Mouse (Mus musculus) megakaryocyte-erythroid progenitor cell, adult 5-6 weeks (primary cell): ENCODE measurements around the gene Cdkn1b. TPM values are rescaled to one million over a fixed set of nuclear protein-coding genes. Genes with fewer than 3 reads are reported as not detected.

Experiments used
- ATAC-seq: replicated peaks from 2 replicates; pipeline ENCODE4 v1.8.0; 2016; ENCODE audit warnings: mild to moderate bottlenecking, inconsistent platforms; ENCODE audit not compliant: severe bottlenecking, poor library complexity, low FRiP score, low TSS enrichment
- total RNA-seq, 2 experiments: library from RNA; stranded (forward) in 1 of 2; stranded (reverse) in 1 of 2; fragments of 200-1000, 215-1000 nt in 1 of 2; fragments of >200 nt in 1 of 2; fragmentation: Nextera tagmentation in 1 of 2; gene quantifications; 2 replicates each; pipeline ENCODE4 v1.2.3; 2014 to 2017

Gene Cdkn1b
- total RNA-seq, 2 experiments from 2014 or later = 17.2 to 34.9 TPM

DNA sequence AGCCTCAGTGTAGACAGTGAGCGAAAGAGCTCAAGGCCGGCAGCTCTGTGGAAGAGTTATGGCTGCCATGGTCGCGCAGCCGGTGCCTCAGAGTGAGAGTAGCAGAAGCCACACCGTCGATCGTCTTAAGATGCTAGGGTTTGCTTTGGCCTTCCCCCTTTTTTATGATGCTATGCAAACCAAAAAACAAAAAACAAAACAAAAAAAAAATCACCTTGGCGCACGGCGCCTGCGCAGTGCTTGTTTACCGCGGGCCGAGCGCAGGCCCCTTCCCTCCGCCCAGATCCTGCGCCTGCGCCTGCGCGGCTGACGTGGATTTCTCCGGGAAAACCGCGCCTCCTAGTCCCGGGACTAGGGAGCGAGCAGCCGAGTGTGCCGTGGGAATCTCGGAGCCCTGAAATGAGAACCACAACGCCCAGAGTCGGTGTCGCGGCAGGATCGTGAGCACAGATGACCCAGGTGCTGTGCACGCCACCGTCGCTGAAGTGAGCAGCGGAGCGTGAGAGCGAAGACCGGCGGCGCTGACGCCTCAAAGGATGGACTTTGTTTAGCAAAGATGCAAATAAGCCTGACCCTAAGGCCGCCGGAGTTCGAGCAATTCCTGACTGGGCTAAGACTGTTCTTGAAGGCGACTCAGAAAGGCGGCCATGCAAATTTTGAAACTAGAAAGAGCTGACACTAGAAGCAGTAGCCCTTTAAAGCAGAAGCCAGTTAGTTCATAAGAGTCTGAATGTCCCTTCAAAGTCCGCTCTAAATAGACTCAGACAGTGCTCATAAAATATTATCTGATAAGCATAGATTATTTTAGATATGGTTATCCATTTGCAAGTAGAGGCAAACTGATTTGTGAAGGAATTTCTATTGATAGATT is 21.9 kb upstream of the Cdkn1b start, which contains the start of gene Gpr19:
Gene Gpr19, minus strand, starts transcription at position 484 of the 871 bp plus-strand sequence.
- peak; percentile 66 for ATAC-seq

DNA sequence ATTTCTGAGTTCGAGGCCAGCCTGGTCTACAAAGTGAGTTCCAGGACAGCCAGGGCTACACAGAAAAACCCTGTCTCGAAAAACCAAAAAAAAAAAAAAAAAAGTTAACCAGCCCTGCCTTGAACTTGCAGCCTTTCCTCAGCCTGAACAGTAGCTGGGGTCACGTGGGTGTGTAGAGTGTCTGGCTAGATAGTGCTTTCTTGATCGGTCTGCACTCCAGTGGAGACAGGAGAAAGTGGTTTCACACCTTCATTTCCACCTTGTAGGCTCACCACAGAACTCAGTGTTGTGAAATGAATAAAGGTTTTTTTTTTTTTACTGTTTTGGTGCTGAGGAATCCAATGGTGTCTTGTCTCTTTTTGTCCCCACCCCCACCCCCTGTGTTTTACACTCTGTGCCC is 16.8 kb upstream of the Cdkn1b start:
- ATAC-seq = no peak

DNA sequence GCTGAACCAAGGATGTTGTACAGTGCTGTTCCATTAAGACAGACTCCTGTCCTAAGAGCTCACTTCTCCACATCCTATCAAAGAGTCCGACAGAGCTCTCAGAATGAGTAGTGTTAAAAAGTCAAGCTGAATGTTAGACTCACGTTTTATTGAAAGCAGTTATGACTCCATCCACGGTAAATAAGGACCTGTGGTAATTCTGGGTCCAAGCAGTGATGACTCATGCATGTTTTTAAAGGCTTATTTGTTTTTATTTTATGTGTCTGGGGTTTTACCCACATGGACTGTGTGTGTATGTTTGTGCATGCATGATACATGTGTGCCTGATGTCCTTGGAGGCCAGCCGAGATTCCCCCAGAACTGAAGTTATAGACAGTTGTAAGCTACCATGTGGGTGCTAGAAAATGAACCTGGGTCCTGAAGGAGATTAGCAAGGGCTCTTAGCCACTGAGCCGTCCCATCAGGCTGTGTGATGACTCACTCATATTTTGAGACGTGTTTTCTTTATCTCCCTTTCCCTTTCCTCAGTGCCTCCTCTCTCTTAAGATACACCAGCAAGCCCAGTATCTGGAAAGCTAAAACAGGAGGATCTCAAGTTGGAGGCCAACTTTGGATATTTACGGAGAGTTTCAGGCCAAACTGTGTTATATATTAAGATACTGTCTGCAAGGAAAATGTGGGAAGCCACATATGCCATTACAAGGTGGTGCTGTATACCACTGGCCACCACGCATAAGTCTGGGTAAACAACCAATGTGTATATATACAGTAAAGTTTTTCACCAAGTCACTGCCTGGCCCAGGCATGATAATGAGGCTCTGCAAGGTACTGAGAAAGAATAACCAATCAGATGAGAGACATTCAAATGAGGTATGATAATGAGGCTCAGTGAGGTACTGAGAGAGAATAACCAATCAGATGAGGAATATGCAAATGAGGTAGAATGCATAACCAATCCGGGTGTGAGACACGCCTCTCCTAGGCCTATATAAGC is 16.0 kb upstream of the Cdkn1b start:
- ATAC-seq = peak; percentile 48

DNA sequence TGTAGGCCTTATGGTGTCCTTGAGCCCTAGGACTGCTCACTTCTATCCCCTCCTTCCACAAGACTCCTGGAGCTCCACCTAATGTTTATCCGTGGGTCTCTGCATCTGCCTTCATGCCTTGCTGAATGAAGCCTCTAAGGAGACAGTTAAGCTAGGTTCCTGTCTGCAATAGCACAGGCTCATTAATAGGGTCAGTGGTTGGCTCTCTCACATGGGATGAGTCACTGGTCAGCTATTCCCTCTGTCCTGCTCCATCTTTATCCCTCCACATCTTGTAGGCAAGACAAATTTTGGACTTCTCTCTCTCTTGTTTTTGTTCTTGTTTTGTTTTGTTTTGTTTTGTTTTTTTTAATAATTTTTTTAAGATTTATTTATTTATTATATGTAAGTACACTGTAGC is 14.4 kb upstream of the Cdkn1b start:
- no peak for ATAC-seq

DNA sequence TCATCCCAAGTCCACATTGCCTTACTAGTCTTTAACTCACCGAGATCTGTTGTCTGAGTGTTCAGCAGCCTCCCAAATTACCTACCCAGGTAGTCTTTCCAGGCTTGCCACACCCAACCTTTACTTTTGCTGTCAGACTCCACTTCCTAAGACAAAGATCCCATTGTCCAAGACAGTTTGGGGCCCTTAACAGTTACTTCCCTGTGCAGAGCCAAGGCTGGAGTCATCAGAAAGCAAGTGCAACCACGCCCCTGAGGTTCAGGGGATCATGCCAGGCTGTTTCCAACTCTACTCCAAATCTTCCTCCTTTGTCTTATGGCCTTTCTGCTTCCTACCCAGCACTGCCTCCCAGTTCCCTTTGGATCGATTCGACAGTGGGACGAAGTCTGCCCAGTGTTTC is 5.7 kb upstream of the Cdkn1b start:
- no peak for ATAC-seq

DNA sequence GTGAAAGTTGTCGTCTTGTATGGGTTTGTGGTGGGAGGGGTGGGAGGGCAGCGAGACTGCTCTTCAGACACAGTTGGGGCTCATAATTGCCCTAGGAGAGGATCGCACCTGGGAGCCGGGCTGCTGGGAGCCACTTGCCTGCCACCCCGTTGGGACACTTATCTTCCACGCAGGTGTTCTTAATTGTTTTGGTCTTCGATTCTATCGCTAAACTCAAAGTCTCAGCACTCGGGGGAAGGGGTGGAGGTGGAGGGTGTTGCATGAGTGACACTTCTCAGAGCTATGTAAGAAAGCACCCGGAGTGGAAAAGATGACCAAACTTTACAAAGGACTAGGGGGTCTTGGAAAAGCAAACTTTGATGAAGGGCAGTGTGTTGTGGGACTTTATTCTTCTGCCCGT is 3.6 kb upstream of the Cdkn1b start:
- ATAC-seq = no peak

DNA sequence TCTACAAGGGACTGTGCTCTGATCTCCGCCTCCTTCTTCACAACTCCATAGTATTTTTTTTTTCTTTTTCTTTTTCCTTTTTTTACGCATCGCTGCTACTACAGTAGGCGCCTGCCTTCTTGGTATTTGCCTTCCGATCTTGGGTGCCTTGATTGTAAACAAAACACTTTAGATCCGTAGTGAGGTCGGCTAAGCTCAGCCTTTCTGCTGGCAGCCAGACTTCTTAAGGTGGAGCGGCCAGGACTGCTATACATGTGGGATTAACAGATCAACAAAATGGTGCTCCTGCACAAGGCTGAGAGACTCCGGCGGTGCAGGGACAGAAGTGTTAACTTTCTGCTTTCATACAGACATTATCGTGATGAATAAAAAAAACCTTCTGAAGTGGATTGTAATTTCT is 3.1 kb upstream of the Cdkn1b start:
- peak; percentile 33 for ATAC-seq

DNA sequence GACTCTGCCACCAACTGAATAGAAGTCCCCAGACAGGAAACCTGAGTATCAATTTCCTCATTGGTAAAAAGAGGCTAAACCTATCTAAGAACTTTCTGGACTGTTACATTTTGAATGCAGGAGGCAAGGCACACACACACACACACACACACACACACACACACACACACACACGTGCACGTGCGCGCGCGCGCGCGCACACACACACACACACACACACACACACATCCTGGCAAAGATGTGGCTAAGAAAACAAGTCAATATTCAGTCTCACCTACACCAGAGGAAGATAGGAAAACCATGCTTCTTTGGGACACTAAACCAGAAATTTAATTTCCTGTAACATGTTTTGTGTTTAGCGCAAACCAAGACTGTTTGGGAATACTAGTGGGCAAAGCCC is 1.4 kb upstream of the Cdkn1b start:
- no peak for ATAC-seq

DNA sequence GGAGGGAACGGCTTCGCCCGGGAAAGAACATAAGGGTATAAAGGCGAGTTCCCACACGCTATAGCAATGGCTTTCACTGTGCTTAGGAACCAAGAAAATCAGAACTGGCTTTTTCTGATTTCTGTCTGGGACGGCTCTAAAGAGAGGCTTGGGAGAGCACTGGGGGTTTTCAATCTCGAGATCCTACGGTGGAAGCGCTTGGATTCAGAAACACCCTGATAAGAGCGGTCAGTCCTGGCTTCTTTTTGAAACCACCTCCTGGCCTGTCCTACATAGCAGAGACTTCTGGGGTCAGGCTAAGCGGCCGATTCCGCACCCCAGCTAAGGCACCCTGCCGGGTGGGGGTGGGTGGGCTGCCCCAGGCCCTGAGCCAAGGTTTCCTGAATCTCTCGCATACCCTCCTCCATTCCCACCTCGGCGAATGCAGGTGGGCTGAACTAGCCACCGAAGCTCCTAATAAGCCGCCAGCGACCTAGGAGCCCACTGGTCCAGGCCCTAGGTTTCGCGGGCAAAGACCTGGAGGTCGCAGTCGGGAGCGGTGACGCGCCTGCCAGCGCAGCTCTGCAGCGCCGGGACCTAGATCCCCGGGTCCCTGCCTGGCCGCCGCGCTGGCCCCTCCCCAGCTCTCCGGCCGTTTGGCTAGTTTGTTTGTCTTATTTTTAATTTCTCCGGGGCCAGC is 551 bp upstream of the Cdkn1b start:
- no peak; the same call in 1 of the 2 replicates for ATAC-seq

DNA sequence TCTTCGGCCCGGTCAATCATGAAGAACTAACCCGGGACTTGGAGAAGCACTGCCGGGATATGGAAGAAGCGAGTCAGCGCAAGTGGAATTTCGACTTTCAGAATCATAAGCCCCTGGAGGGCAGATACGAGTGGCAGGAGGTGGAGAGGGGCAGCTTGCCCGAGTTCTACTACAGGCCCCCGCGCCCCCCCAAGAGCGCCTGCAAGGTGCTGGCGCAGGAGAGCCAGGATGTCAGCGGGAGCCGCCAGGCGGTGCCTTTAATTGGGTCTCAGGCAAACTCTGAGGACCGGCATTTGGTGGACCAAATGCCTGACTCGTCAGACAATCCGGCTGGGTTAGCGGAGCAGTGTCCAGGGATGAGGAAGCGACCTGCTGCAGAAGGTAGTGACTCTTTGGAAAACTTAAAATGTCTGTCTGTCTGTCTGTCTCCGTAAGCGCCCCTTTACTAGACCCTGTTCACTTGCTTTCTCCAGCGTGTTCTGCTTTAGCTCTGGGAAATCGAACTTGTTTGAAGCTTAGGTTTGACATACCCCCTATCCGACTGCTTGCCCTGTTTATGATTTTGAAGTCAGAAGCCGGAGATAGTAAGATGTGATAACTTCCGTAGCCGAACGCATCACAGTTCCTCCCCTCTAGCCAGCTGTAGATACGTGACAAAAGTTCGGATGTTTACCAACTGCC is 953 bp downstream of the Cdkn1b start:
- peak; percentile 21 for ATAC-seq

DNA sequence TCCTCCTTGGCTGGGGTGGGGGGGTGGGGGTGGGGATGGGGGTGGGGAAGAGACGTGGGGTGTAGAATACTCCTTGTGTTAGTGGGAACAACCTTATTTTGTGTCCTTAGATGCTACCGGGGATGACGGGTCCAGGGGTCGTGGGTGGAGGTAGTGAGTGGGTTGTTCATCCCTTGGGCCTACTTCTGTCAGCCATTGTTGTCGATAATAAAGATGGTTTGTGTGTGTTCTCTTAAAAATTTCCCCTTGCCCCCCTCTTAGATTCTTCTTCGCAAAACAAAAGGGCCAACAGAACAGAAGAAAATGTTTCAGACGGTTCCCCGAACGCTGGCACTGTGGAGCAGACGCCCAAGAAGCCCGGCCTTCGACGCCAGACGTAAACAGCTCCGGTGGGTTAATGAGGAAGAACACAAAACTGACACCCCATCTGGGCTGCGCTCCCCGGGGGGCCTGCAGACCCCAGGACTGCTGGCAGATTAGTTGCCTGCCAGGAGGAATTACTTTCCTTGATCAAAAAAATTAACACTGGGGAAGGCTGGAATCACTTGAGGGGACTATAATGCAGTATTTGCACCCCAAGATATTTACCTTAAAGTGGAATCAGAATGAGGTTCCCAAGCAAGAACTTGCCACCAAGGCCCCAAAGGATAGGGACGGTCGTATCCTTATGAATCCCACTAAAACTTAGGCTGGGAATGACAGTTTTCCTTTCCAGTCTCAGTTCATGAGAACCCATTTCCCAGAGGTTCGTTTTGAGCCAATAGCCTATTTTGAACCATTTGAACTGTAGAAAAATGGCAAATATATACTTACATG is 1.7 kb downstream of the Cdkn1b start:
- ATAC-seq = no peak

DNA sequence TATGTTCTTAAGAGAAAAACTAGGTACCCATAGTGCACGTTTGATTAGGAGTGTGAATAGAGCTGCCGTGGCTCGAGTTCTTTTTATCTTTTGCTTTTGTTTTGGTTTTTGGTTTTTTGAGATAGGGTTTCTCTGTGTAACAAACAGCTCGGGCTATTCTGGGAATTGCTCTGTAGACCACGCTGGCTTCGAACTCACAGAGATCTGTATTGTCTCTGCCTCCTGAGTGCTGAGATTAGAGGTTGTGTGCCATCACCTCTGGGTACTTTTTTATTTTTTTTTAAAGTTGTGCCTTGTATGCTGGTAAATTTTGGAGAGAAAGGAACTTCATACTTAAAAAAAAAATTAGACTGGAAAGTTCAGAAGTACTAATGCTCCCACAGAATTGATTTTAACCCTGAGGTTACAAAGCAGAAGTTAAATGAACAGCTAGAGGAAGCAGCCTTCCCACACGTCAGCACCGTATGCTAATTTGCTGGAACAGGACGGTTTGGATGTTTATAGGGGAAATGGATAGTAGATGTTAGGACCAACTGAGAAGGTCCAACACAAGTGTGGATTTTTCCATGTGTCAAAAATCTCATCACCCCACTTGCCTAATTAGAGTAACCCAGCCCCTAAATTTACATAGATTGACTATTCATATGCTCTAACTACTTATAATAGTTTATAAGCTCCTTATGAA is 2.5 kb downstream of the Cdkn1b start:
- no peak for ATAC-seq

DNA sequence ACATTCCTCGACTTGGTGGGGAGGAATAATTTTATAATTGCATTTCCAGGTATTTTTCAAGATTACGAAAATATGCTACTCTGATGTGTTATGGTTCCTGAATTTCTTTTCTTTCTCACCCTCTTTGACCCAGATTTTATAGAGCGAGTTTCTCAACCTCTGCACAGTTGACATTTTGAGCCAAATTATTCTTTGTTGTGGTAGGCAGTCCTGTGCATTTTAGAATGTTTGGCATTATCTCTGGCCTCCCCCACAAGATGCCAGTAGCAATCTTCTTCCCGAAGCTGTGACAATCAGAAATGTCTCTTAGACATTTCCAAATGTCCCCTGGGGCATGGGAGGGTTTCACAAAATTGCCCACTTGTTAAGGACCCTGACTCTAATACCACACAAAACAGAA is 3.5 kb downstream of the Cdkn1b start:
- no peak for ATAC-seq

DNA sequence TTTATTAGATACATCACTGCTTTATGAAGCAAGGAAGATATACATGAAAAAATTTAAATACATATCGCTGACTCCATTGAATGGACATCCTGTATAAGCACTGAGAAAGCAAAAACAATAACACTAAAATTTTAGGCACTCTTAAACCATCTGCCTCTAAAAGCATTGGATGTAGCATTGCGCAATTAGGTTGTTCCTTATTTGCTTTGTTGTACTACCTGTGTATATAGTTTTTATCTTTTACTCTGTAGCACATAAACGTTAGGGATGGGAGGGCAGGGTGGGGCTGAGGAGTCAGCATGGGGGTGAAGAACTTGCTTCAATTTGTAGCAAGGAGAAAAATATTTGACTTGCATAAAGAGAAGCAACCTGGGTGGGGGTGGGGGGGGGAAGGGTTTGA is 4.1 kb downstream of the Cdkn1b start:
- no peak for ATAC-seq

DNA sequence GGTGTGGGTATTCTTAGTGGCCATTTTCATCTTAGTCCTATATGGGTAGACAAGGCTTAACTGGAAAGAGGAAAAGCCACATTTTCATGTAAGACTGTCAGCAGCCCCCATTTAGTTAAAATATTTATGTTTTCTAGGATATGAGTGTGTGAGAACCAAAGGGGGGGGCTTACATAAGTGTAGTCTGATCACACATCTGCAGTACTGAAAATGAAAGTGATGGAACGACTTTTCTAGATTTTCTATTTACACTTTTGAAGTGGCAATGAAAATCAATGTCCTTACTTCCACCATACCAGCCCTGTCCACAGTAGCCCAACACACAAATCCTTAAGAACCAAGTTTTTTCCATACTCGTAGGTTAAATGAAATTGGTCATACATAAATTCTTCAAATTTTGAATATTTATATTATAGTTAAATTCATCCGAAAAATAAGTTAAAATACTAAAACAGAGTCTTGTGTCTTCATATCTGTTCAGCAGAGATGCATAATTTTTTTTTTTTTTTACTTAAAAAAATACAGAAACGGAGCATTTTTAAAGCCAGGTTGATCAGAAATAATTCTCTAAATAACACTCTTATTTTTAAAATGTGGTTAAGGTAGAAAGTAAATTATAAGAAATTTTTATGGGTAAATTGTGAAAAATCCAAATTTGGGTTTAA is 5.6 kb downstream of the Cdkn1b start:
- no peak for ATAC-seq

DNA sequence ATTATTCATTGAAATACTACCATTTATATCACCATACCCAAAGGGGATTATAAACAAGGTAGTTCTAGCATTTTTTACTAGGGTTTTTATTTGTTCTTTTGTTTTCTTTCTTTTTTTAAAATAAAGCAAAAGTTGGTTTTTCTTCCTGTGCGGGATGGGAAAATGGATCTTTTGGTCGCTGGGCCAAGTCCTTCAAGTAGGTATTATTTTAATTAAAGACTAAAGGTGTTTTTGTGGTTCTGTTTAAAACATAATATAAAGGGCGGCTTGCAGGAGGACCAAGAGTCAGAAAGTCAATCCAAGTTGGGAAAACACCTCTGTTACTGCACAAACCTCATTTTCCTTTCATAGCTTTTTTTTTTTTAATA is 6.1 kb downstream of the Cdkn1b start:
- ATAC-seq = no peak

DNA sequence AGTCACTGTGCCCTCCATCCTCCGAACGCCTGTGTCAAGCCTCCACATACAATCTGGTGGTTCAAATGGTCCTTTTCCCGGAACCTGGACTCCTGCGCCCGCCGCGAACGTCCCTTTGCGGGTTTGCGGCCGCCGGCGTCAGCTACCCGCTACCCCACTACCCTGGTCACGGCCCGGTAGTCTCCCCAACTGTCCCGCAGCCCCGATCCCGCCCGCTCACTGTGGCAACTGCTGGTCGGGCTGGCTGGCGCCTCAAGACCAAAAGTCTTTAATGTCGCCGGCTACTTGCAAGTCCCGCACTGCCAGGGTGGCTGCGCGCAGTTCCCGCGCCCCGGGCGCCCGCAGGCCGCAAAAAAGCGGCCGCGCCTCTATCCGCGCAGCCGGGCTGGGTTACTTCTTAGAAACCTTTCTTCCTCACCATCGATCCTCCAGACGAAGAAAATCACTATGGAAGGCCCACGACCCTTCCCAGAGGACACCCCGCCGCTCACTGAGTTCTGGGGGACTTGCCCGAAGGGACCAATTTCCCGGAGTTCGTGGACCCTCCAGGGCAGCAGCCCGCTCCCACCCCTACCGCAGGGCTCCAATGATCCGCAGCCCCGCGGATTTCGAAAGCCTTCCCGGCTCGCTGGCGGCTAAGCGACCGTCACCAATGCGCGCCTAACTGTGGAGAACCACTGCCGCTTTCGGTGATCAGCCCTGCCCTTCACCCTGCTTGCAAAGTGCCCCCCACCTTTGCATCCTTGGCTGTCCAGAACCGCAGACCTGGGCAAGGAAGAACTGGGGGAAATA is 6.8 kb downstream of the Cdkn1b start:
- ATAC-seq = peak; percentile 40
